Mouse (Mus musculus): ENCODE measurements around the gene Vkorc1. TPM values are rescaled to one million over a fixed set of nuclear protein-coding genes. Genes with fewer than 3 reads are reported as not detected.
A peak's percentile ranks its signal among the peaks of the same experiment; 100 is the strongest.

The Vkorc1 gene
- polyA plus RNA-seq, 1 experiment: 289 TPM

DNA sequence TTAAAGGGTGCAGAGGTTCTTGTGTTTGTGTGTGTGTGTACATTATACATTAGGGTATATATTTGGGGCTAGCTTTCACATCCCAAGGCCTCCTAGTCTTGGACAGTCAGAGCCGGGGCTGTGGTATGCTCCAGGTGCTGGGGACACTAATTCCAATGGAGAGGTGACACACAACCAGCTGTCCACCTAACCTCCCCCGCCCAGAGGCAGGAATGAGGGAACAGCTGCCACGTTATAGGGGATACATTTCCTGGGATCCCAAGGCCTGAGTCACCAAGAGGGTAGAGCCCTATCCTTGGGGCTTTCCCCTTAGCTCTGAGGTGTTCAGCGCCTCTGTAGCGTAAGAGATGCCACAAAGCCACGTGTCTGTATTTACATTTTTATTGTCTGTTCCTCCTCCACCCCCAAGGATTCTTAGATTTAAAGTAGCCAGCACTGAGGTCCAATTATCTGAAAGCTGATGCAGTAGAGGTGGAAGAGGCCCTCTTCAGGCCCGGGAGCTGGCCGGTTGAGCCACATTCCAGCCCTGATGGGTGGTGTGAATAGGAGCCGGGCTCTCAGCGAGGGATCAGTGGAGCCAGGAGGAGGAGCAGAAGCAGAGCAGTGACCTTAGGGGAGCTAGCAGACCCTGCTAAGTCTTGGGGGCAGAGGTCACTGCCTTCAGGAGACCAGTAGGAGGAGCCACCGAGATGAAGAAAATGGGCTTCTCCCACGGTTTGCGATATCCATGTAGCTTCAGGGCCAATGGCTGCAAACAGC lies 37.0 kb upstream of the Vkorc1 start:
- Histone ChIP-seq H3K27ac (ENCODE audit: insufficient read depth, low read depth, low read length) (peak overlapping the region; percentile 58), H3K36me3 (ENCODE audit: control insufficient read depth, insufficient read depth, low read length) (no peaks in the 10 kb centered on the region; the same call in 1 of the 2 replicates), H3K4me1 (ENCODE audit: control insufficient read depth, insufficient read depth, low read length) (peaks cover 43% of the 10 kb centered on the region), H3K4me3 (ENCODE audit: insufficient read depth, low read depth, low read length) (no peak overlapping the region), H3K27me3 (replicated peaks; ENCODE audit: control insufficient read depth, insufficient read depth, low read length) (no peaks in the 10 kb centered on the region)
- 24% methylated on average over 13 of the region's 13 CpGs for WGBS
- DNase-seq: peak; percentile 70
- TF ChIP-seq POLR2A (IDR thresholded peaks at IDR 0.05; ENCODE audit: low read depth, low read length): no peak

DNA sequence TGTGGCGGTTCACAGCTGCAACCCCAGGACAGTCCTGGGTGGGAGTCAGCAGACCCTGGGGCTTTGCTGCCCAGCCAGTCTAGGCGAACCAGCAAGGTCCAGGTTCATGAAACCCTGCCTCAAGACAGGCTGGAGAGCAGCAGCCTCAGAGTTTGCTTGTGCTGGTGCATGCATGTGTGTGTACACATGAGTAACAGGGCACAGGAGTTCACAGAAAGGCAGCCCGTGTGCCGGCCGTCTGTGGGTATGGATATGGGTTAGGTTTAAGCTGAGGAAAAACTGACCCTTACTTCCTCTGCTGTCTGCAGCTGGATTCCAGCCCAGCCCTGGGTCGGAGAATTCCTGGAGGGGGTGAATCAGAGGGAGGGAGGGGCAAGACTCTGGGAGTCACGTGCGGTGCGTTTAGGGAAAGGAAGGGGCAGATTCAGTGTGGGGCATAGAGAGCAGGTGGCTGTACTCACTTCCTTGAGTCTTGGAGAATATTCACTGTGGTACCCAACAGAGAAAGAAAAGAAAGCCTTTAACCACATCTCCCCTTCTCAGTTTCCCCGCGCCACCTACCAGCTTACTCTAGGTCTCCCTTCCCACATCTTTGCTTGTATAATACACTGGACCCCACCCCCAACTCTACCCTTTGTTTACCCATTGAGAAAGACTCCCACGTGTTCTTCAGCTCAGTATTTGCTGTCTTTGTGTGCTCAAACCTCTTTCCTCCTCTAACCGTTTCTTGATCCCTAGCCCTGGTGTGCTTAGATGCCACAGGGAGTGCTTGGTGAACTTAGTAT lies 36.1 kb upstream of the Vkorc1 start:
- TF ChIP-seq CTCF (conservative IDR thresholded peaks at IDR 0.05; ENCODE audit: insufficient read depth, insufficient read length, low read depth, low read length) (no peak), POLR2A (IDR thresholded peaks at IDR 0.05; ENCODE audit: low read depth, low read length) (no peak)
- H3K27me3 ChIP-seq (replicated peaks; ENCODE audit: control insufficient read depth, insufficient read depth, low read length): no peaks in the 10 kb centered on the region
- peaks cover 51% of the 10 kb centered on the region for H3K4me1 ChIP-seq (ENCODE audit: control insufficient read depth, insufficient read depth, low read length)
- peak; percentile 86 for DNase-seq
- H3K36me3 ChIP-seq (ENCODE audit: control insufficient read depth, insufficient read depth, low read length): peaks cover 4% of the 10 kb centered on the region; the same call in 1 of the 2 replicates
- H3K27ac ChIP-seq (ENCODE audit: insufficient read depth, low read depth, low read length): peak overlapping the region; percentile 58
- H3K4me3 ChIP-seq (ENCODE audit: insufficient read depth, low read depth, low read length): no peak overlapping the region
- WGBS: 22% methylated on average over 13 of the region's 13 CpGs

DNA sequence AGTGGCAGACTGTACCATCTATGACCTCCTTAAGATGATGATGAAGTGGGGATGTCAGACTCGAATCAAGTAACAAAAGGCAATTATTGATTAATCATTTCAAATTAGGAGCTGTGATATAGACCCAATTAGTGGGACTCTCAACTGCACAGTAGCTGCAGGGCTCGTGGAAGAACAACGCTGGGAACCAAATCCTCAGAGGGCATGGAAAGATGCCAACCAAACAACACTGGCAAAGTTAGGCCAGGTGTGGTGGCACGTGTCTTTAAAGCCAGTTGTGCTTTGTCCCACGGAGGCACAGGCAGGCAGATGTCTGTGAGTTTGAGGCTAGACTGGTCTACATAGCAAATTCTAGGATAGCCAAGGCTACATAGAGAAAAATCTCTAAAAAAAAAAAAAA lies 35.2 kb upstream of the Vkorc1 start:
- Histone ChIP-seq H3K4me1 (ENCODE audit: control insufficient read depth, insufficient read depth, low read length) (peaks cover 57% of the 10 kb centered on the region), H3K27ac (ENCODE audit: insufficient read depth, low read depth, low read length) (peak overlapping the region; percentile 46), H3K27me3 (replicated peaks; ENCODE audit: control insufficient read depth, insufficient read depth, low read length) (no peaks in the 10 kb centered on the region), H3K36me3 (ENCODE audit: control insufficient read depth, insufficient read depth, low read length) (peaks cover 7% of the 10 kb centered on the region; the same call in 1 of the 2 replicates), H3K4me3 (ENCODE audit: insufficient read depth, low read depth, low read length) (0 out of 2 replicates have a peak overlapping the region, but pooled peaks have one; percentile 23)
- no peak for TF ChIP-seq CTCF (conservative IDR thresholded peaks at IDR 0.05; ENCODE audit: insufficient read depth, insufficient read length, low read depth, low read length)
- TF ChIP-seq POLR2A (IDR thresholded peaks at IDR 0.05; ENCODE audit: low read depth, low read length): no peak
- DNase-seq: peak; percentile 52
- 36% methylated on average over 5 of the region's 5 CpGs for WGBS

DNA sequence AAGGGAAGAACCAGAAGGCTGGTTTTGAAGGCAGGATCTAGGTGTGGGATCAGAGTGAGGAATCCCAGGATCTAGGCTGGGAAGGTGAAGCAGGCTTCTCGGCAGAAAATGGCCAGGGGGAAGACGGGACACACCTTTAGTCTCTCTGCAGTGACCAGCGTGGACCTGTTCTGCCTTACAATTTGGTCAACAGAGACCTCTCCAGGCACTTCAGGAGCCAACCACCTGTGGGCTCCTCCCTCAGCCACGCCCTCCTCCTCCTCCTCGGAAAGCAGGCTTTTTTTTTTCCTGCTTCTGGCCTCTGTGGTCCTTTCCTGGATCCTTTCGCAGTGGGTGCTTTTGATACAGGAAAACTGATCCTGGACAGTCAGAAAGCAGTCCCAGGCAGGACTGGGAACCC lies 34.5 kb upstream of the Vkorc1 start, which contains the start of gene Prss8:
Prss8 (minus strand) TSS at position 182 of the 400 bp plus-strand sequence.
- H3K27me3 ChIP-seq (replicated peaks; ENCODE audit: control insufficient read depth, insufficient read depth, low read length): no peaks in the 10 kb centered on the region
- WGBS: 21% methylated on average over 6 of the region's 6 CpGs
- peaks cover 60% of the 10 kb centered on the region for H3K4me1 ChIP-seq (ENCODE audit: control insufficient read depth, insufficient read depth, low read length)
- H3K27ac ChIP-seq (ENCODE audit: insufficient read depth, low read depth, low read length): peak within 1 kb of the TSS; percentile 93
- H3K36me3 ChIP-seq (ENCODE audit: control insufficient read depth, insufficient read depth, low read length): peaks cover 9% of the 10 kb centered on the region; the same call in 1 of the 2 replicates
- peak within 1 kb of the TSS; percentile 94 for H3K4me3 ChIP-seq (ENCODE audit: insufficient read depth, low read depth, low read length)
- DNase-seq: peak; percentile 96
- TF ChIP-seq POLR2A (IDR thresholded peaks at IDR 0.05; ENCODE audit: low read depth, low read length): peak; percentile 99
- TF ChIP-seq CTCF (conservative IDR thresholded peaks at IDR 0.05; ENCODE audit: insufficient read depth, insufficient read length, low read depth, low read length): no peak

DNA sequence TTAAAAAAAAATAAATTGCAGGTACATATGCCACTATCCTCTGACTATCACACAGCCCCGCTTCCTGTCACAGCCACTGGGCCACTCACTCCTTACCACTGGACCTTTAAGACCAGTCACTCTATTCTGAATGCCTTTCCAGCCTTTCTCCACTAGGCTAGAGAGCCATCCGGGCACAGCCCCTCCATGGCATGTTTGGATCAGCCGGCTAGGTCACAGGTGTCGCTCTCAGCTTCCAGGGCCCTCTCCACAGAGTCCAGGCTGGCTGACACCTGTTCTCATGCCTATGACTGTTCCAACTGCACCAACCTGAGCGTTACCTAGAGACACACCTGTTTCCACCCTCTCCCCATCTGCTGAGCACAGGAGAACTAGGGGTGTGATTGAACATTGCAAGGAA lies 33.2 kb upstream of the Vkorc1 start:
- DNase-seq: peak; percentile 72
- Histone ChIP-seq H3K27me3 (replicated peaks; ENCODE audit: control insufficient read depth, insufficient read depth, low read length) (no peaks in the 10 kb centered on the region), H3K4me3 (ENCODE audit: insufficient read depth, low read depth, low read length) (peak overlapping the region; percentile 94), H3K4me1 (ENCODE audit: control insufficient read depth, insufficient read depth, low read length) (peaks cover 62% of the 10 kb centered on the region), H3K36me3 (ENCODE audit: control insufficient read depth, insufficient read depth, low read length) (peaks cover 9% of the 10 kb centered on the region; the same call in 1 of the 2 replicates), H3K27ac (ENCODE audit: insufficient read depth, low read depth, low read length) (peak overlapping the region; percentile 93)
- 24% methylated on average over 5 of the region's 5 CpGs for WGBS
- TF ChIP-seq CTCF (conservative IDR thresholded peaks at IDR 0.05; ENCODE audit: insufficient read depth, insufficient read length, low read depth, low read length) (no peak; the same call in 1 of the 2 replicates), POLR2A (IDR thresholded peaks at IDR 0.05; ENCODE audit: low read depth, low read length) (peak; percentile 16)

DNA sequence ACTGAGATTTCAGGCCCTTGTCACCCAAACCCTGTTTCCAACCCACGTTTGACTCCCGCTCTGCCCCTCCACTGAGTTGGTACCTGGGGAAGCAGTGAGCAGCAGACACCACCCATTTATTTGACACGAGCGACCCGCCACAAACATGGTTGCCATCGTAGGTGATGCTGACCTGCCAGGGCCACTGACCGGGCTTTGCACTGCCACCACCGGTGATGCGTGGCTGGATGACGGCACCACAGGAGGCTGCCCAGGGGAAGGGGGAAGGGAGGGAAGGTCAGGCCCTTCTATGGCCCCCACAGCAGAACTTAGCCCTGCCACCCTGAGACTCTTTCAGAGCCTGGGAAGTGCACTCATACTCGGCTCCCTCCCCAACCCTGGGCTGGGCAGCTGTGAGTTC lies 32.3 kb upstream of the Vkorc1 start:
- Histone ChIP-seq H3K4me1 (ENCODE audit: control insufficient read depth, insufficient read depth, low read length) (peaks cover 61% of the 10 kb centered on the region), H3K27ac (ENCODE audit: insufficient read depth, low read depth, low read length) (peak overlapping the region; percentile 93), H3K4me3 (ENCODE audit: insufficient read depth, low read depth, low read length) (peak overlapping the region; percentile 94), H3K27me3 (replicated peaks; ENCODE audit: control insufficient read depth, insufficient read depth, low read length) (no peaks in the 10 kb centered on the region), H3K36me3 (ENCODE audit: control insufficient read depth, insufficient read depth, low read length) (peaks cover 9% of the 10 kb centered on the region; the same call in 1 of the 2 replicates)
- WGBS: 39% methylated on average over 11 of the region's 11 CpGs
- TF ChIP-seq CTCF (conservative IDR thresholded peaks at IDR 0.05; ENCODE audit: insufficient read depth, insufficient read length, low read depth, low read length) (no peak), POLR2A (IDR thresholded peaks at IDR 0.05; ENCODE audit: low read depth, low read length) (peak; percentile 16)
- peak; percentile 62 for DNase-seq

DNA sequence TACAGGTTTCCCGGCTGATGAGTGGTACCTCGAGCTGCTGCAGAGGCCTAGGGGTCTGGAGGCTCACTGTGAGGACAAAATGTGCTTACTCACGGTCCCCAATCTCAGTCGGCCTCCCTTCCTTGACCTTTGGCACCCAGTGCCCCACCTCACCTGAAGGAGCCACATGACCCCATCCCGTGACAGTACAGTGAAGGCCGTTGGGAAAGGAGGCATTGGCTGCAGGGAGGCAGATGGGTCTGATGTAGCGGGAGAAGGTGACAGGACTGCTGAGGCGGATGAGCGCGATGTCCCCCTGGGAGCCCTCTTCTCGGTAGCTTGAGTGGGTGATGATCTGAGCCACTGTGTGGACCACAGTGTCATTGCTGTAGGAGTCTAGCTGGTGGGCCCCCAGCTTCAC lies 31.4 kb upstream of the Vkorc1 start:
- peak overlapping the region; percentile 93 for H3K27ac ChIP-seq (ENCODE audit: insufficient read depth, low read depth, low read length)
- H3K36me3 ChIP-seq (ENCODE audit: control insufficient read depth, insufficient read depth, low read length): peaks cover 9% of the 10 kb centered on the region; the same call in 1 of the 2 replicates
- 53% methylated on average over 11 of the region's 11 CpGs for WGBS
- DNase-seq: peak; percentile 91
- no peaks in the 10 kb centered on the region for H3K27me3 ChIP-seq (replicated peaks; ENCODE audit: control insufficient read depth, insufficient read depth, low read length)
- TF ChIP-seq POLR2A (IDR thresholded peaks at IDR 0.05; ENCODE audit: low read depth, low read length): peak; percentile 88
- TF ChIP-seq CTCF (conservative IDR thresholded peaks at IDR 0.05; ENCODE audit: insufficient read depth, insufficient read length, low read depth, low read length): no peak
- peak overlapping the region; percentile 94 for H3K4me3 ChIP-seq (ENCODE audit: insufficient read depth, low read depth, low read length)
- peaks cover 58% of the 10 kb centered on the region for H3K4me1 ChIP-seq (ENCODE audit: control insufficient read depth, insufficient read depth, low read length)

Measured in kidney, adult 2 months (tissue).